Mouse (Mus musculus) 416B (cell line): ENCODE data around the gene Elp5.
"Not testable (repeated sequence)": the region's sequence is repeated elsewhere in the genome, so short reads cannot be mapped to it uniquely, and the experiment has no call there.

Experiments used
- DNase-seq: peaks from one replicate; pipeline ENCODE4 v3.0.0; 2011; ENCODE audit warnings: low read depth

Gene Elp5

DNA sequence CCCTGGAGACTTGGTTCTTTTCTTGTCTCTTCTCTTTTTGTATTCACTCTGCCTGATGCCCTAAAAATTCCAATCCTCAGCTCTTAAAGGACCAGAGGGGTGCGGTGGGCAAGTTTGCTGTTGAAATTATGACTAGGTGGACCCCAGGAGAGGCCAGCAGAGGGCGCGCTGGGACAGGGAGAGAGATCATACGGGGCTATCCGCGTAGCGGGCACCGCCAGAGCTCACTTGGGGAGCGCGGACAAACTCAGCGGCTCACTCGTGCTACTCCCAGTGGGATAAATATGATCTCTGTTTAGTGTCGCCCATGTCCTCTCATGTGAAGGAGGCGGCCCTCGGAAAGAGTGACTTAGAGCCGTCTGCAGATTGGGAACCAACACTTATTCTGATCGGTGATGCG lies 48.1 kb downstream of the Elp5 start:
- peak; percentile 84 for DNase-seq

DNA sequence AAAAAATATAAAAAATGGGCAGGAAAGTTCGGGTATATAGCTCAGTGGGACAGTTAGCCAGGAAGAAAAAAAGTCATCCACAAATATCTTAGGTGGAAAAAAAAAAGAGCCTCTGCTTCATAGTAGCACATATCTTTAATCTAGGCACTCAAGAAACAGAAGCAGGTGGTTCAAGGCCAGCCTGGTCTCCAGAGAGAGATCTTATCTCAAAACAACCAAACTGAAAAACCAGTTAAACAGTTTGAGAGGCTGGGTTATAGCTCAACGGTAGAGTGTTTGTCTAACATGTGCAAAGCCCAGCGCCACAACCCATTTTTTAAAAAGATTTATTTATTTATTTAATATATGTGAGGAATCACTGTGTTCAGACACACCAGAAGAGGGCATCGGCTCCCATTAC lies 49.3 kb downstream of the Elp5 start:
- DNase-seq = peak; percentile 63

DNA sequence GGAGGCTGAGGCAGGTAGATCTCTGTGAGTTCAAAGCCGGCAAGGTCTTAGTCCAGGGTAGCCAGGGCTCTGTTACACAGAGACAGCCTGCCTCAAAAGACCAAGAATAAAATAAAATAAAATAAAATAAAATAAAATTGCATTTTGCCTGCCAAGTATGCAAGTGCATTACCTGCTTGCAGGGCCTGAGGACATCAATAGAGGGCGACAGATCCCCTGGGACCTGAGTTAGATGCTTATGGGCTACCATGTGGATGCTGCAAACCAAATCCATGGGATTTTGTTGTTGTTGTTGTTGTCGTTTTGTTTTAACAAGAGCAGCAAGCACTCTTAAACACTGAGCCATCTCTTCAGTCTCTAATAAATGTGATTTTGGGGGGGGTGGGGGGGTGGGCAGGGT lies 50.1 kb downstream of the Elp5 start:
- DNase-seq = peak; percentile 45

- DNase-seq = no peak
These were observed 50.5 kb downstream of the Elp5 start for GRCm38 (mm10) chr11:69931769-69932168.

DNA sequence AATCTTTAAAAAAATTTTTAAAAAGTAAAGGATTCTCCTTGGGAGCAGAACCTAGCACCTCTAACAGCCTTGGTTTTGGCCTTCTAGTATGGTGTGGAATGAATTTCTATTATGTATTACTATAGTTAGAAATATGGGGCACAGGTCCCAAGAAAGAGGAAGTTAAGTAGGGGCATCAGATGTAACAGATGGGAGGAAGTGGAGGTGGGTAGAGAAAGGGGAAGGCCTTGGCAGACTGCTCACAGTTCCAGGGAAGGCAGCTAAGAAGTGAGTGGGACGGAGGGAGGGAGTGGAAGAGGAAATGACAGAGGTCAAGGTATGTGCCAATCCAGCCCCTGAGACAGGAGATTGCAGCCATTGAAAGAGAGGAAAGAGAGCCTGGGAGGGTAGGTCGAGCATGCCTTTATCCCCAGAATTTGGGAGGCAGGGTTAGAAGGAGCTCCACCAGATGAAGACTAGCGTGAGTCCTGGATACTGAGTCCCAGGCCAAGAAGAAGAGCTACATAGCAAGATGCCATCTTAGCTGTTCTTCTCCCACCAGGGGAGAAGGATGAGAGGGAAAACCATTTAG lies 51.3 kb downstream of the Elp5 start:
- DNase-seq = peak; percentile 93

- not testable (repeated sequence) for DNase-seq
These were observed 52.1 kb downstream of the Elp5 start for GRCm38 (mm10) chr11:69930176-69930575.

DNA sequence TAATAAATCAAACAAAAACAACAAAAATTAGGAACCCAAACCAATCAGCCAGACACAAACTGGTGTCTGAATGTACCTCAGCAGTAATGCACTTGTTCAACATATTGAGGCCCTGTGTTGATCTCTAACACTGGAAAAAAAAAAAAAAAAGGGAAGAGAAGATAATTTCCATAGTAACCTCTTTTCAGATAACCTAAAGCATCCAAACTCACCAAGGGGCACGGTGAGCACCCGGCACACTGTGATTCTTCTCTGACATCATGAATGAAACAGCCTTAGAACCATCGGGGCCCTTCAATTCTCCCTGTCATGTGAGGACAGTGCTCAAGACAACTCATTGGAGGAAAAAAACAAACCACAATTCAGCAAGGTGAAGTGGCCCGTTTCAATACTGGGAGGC lies 52.6 kb downstream of the Elp5 start:
- no peak for DNase-seq

DNA sequence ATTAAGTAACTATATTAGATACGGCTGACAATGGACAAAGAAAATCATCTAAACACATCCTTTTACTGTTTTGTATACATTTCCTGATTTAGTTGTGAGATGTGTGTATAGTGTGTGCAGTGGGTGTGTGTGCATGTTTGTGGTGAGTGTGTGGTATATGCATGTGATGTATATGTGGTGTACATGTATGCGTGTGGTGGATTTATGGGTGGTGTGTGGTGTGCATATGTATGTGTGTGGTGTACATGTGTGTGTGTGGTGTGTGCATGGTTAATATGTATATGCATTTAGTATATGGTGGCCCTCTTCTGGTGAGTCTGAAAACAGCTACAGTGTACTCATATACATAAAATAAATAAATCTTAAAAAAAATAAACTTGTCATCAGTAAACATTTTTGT lies 54.8 kb downstream of the Elp5 start:
- no peak for DNase-seq

- DNase-seq = peak; percentile 85
These were observed 59.5 kb downstream of the Elp5 start for GRCm38 (mm10) chr11:69922796-69923195.

DNA sequence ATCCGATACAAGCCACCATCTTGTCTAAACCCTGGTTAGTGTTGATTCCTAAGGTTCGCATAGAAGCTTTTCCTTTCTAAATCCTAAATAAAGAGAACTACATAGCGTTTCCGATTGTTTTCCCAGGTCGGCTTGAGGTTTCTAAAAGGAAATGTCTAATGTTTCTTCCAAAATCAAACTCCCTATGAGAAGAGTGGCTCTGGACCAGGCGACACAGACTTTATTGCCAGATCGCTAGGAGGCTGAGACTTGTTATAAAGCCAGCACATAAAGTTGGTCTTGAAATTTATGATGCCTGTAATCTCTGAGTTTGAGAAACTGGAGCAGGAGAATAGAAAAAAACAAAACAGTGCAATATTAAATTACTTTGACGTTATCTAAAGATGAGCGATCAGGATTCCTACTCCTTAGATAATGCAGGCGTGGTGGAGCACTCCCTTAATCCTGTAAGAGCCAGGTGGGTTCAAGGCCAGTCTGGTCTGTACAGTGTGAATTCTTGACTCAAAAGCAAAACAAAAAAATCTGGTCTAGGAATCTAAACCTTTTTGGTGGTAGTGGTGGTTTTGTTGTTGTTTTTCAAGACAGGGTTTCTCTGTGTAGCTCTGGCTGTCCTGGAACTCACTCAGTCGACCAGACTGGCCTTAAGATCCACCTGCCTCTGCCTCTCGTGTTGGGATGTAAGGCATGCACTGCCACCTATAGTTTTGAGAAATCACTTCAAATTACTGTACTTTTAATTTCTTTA lies 60.1 kb downstream of the Elp5 start:
- DNase-seq = peak; percentile 83

- DNase-seq = peak; percentile 100
These were observed 61.0 kb downstream of the Elp5 start, which contains the start of gene Eif5a for GRCm38 (mm10) chr11:69921114-69922011. Eif5a (minus strand) TSS chr11:69921958.

DNA sequence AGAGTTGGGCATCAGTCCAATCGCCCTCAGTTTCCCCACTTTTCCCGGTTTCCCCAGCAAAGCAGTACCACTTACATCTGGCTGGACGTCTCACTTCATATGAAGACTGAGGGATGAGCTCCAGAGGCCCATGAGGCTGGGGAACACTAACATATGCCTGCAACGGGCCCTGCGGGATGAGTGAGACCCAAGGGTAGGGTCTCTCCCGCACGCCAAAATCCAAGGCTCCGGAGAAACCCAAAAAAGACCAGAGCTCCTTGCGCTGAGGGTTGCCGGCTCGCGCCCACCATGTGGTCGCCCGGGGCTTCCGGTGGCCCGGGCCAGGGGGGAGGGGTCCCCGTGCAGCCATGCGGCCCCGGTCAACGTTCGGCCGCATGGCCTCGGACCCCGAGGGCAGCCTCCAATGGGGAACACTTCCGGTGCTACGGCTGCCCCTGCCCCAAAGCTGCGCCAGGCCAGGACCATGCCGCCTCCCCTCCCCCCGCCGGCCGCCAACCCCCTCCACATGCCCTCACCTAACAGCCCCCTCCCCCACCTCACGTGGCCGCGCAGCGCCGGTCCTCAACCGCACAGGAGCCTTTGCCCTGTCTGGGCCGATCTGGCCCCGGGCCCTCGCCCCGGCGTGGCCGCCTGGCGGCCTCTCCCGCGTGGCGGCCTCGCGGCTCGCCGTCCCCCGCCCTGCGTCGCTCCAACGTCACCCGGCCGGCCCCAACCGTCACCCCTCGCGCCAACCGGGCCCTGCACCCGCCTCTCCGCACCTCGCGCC lies 61.9 kb downstream of the Elp5 start:
- peak; percentile 53 for DNase-seq

GRCm38 (mm10) chr11:69919661-69920265 lies 62.6 kb downstream of the Elp5 start:
- peak; percentile 98 for DNase-seq

GRCm38 (mm10) chr11:69919053-69919452 lies 63.3 kb downstream of the Elp5 start:
- peak; percentile 39 for DNase-seq
